Mouse (Mus musculus) liver, postnatal 0 days (tissue): ENCODE measurements around the gene Osbpl2. TPM values are rescaled to one million over a fixed set of nuclear protein-coding genes. Genes with fewer than 3 reads are reported as not detected.

Source experiments
- ATAC-seq: fragments of 200-750 bp; cut with Nextera tagmentation; 2 replicates; pipeline ENCODE4 v1.8.0; 2017; ENCODE audit warnings: mild to moderate bottlenecking, moderate library complexity
- DNase-seq: peaks from one replicate; pipeline ENCODE4 v3.0.0-alpha.2; 2016
- H3K27ac ChIP-seq: fragments of 300-500 bp; sonication (generic); 2 replicates; pipeline ENCODE4 v1.5.1; 2014; ENCODE audit warnings: antibody characterized with exemption, moderate library complexity, mild to moderate bottlenecking, low read depth
- H3K27me3 ChIP-seq: fragments of 300-500 bp; sonication (generic); 2 replicates; pipeline ENCODE4 v1.6.1; 2014; ENCODE audit warnings: low read length, control low read depth, mixed read lengths; ENCODE audit not compliant: insufficient read depth
- H3K36me3 ChIP-seq: fragments of 300-500 bp; sonication (generic); replicated peaks from 2 replicates; pipeline ENCODE4 v1.6.1; 2014; ENCODE audit warnings: mild to moderate bottlenecking, control low read depth, low read length, moderate library complexity, mixed read lengths; ENCODE audit not compliant: insufficient read depth
- H3K4me1 ChIP-seq: fragments of 300-500 bp; sonication (generic); 2 replicates; pipeline ENCODE4 v1.6.1; 2014; ENCODE audit warnings: antibody characterized with exemption, mild to moderate bottlenecking, control low read depth; ENCODE audit not compliant: insufficient read depth
- H3K4me2 ChIP-seq: fragments of 300-500 bp; sonication (generic); 2 replicates; pipeline ENCODE4 v1.6.1; 2014; ENCODE audit warnings: low read depth, mild to moderate bottlenecking, low read length, moderate library complexity, mixed read lengths
- H3K4me3 ChIP-seq: fragments of 300-500 bp; sonication (generic); 2 replicates; pipeline ENCODE4 v1.5.1; 2014; ENCODE audit warnings: low read depth, low read length
- H3K9ac ChIP-seq: fragments of 300-500 bp; sonication (generic); replicated peaks from 2 replicates; pipeline ENCODE4 v1.6.1; 2014; ENCODE audit warnings: mild to moderate bottlenecking, moderate library complexity
- H3K9me3 ChIP-seq: fragments of 300-500 bp; sonication (generic); 2 replicates; pipeline ENCODE4 v1.6.1; 2016; ENCODE audit warnings: mild to moderate bottlenecking, control low read depth, low read length, mixed read lengths
- CTCF ChIP-seq: sonication (generic); IDR thresholded peaks from 2 replicates; pipeline ENCODE4 v1.5.1; 2016; ENCODE audit warnings: antibody characterized with exemption, low read depth
- EP300 ChIP-seq: IDR thresholded peaks from 2 replicates; pipeline ENCODE4 v1.6.1; 2016; ENCODE audit warnings: antibody characterized with exemption, low read depth, mild to moderate bottlenecking
- WGBS: fragments of 180-500 bp; shearing (Covaris S2); extraction: QIAGEN DNeasy Blood & Tissue Kit; methylation state at CpG from one replicate; pipeline ENCODE4 v1.1.7; 2014; ENCODE audit not compliant: insufficient replicate concordance; 5-methylcytosine and 5-hydroxymethylcytosine counted together
- microRNA-seq: library from miRNA; unstranded; fragments of <30 nt; microRNA quantifications from one replicate; pipeline ENCODE4, GENCODE M21; 2016
- polyA plus RNA-seq: library from polyadenylated mRNA; unstranded; fragments of >200 nt; fragmentation: Nextera tagmentation; extraction: Ambion mirVana; gene quantifications from 2 replicates; pipeline ENCODE4 v1.2.1, GENCODE M21; 2015

Gene Osbpl2
- polyA plus RNA-seq, 1 experiment from 2014 or later: 10.5 TPM

DNA sequence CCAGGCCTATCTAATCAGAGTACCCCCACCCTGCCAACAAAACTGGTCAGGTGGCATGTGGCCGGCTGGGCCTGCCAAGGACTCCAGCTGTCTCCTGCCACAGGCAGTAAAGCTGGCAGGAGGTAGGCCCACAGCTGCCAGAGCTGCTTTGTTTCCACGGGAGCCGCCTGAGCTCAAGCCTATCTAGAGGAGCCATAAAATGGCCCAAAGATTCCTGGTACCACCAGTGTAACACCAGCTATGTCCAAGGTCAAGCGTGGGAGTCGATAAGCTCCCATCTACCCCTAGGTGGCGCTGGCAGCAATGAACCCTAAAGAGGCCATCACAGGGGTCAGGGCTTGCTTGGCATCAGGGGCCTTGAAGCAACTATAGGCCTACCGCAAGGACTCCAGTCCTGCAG, 88.7 kb downstream of the Osbpl2 start:
- TF ChIP-seq EP300 (no peak), CTCF (peak; percentile 71)
- ATAC-seq: peak; percentile 57
- Histone ChIP-seq H3K4me2 (no peak overlapping the region), H3K4me1 (no peaks in the 10 kb centered on the region), H3K36me3 (no peaks in the 10 kb centered on the region), H3K9me3 (no peaks in the 10 kb centered on the region), H3K9ac (no peak overlapping the region), H3K4me3 (no peak overlapping the region), H3K27ac (no peak overlapping the region), H3K27me3 (no peaks in the 10 kb centered on the region)
- peak; percentile 64 for DNase-seq
- WGBS: 72% methylated on average over 7 of the region's 7 CpGs

DNA sequence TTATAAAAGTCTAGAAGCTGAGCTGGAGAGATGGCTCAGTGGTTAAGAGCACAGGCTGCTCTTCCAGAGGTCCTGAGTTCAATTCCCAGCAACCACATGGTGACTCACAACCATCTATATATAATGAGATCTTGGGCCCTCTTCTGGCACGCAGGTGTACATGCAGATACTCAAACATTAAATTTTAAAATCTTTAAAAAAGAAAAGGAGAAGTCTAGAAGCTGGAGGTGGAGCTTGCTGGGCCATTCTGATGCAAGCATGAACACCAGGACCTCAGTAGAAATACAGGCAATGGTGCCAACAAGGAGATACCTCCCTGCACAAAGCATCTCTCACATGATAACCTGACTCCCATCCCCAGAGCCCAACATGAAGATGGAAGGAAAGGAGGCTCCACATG, 89.9 kb downstream of the Osbpl2 start:
- Histone ChIP-seq H3K4me3 (no peak overlapping the region), H3K36me3 (no peaks in the 10 kb centered on the region), H3K9me3 (no peaks in the 10 kb centered on the region), H3K27ac (no peak overlapping the region), H3K9ac (no peak overlapping the region), H3K4me2 (no peak overlapping the region), H3K4me1 (no peaks in the 10 kb centered on the region), H3K27me3 (no peaks in the 10 kb centered on the region)
- WGBS: 58% methylated on average over 1 of the region's 1 CpGs
- no peak for DNase-seq
- TF ChIP-seq EP300 (no peak), CTCF (no peak)
- ATAC-seq: no peak

DNA sequence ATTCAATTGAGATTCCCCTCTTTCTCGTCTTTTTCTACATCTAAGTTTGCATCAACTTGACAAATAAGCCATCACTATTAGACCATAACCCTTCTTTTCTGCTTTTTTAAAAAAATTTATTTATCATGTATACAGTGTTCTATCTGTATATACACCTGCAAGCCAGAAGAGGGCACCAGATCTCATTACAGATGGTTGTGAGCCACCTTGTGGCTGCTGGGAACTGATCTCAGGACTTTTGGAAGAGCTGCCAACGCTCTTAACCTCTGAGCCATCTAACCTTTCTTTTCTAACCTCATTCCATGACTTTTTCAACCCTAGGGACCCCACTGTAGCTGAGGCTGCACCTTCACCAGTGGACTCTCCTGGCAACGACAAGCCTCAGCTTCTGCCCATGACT, 93.1 kb downstream of the Osbpl2 start:
- H3K27ac ChIP-seq: no peak overlapping the region
- TF ChIP-seq CTCF (peak; percentile 37), EP300 (no peak)
- DNase-seq (no peak), ATAC-seq (no peak)
- no peaks in the 10 kb centered on the region for H3K27me3 ChIP-seq
- H3K9me3 ChIP-seq: no peaks in the 10 kb centered on the region
- WGBS: 82% methylated on average over 3 of the region's 3 CpGs
- H3K36me3 ChIP-seq: no peaks in the 10 kb centered on the region
- no peak overlapping the region for H3K4me2 ChIP-seq
- peaks cover 10% of the 10 kb centered on the region; the same call in 1 of the 2 replicates for H3K4me1 ChIP-seq
- H3K9ac ChIP-seq: no peak overlapping the region
- no peak overlapping the region for H3K4me3 ChIP-seq

Small RNA genes within 50 kb of the gene (microRNA-seq; reads per million reads assigned to microRNA genes)
- not detected for gene Mir7005

Other genes with a start within 250 kb of the Osbpl2 start
- gene Taf4, start 142.7 kb upstream of the Osbpl2 start, polyA plus RNA-seq: 1.7 TPM in 2 replicates
- 1.6 and 1.7 TPM in 2 replicates for gene Lsm14b, start 94.3 kb upstream of the Osbpl2 start, polyA plus RNA-seq
- gene Psma7, start 76.9 kb upstream of the Osbpl2 start, polyA plus RNA-seq: 264 and 278 TPM in 2 replicates
- gene Ss18l1, start 76.8 kb upstream of the Osbpl2 start, polyA plus RNA-seq: 0.50 and 0.62 TPM in 2 replicates
- gene Mtg2, start 48.7 kb upstream of the Osbpl2 start, polyA plus RNA-seq: 9.6 and 9.8 TPM in 2 replicates
- not detected in 2 replicates for gene Hrh3, start 14.8 kb upstream of the Osbpl2 start, polyA plus RNA-seq
- gene Adrm1, start 52.2 kb downstream of the Osbpl2 start, polyA plus RNA-seq: 91.9 and 98.0 TPM in 2 replicates
- gene Lama5, start 106.6 kb downstream of the Osbpl2 start, polyA plus RNA-seq: 2.1 and 2.2 TPM in 2 replicates
- 382 and 393 TPM in 2 replicates for gene Rps21, start 138.1 kb downstream of the Osbpl2 start, polyA plus RNA-seq
- 4.7 and 5.2 TPM in 2 replicates for gene Cables2, start 154.2 kb downstream of the Osbpl2 start, polyA plus RNA-seq
- gene Rbbp8nl, start 170.6 kb downstream of the Osbpl2 start, polyA plus RNA-seq: not detected in 2 replicates
- 0.08 and 0.11 TPM in 2 replicates for gene Gata5, start 215.4 kb downstream of the Osbpl2 start, polyA plus RNA-seq